Mouse (Mus musculus) spleen, postnatal 10 days (tissue): ENCODE data around the gene Gm10058.
"Not testable (repeated sequence)": the region's sequence is repeated elsewhere in the genome, so short reads cannot be mapped to it uniquely, and the experiment has no call there.

Experiments used
- DNase-seq, 2 experiments: peaks; one replicate each; pipeline ENCODE4 v3.0.0; 2021 to 2022; ENCODE audit warnings: low spot score in 2 of 2

The Gm10058 gene

GRCm38 (mm10) chrX:27946785-27947184, at the start of gene Gm10058:
Gm10058 (minus strand) TSS chrX:27946885.
- DNase-seq = not testable (repeated sequence)
